Mouse (Mus musculus) naive thymus-derived CD4-positive, alpha-beta T cell, adult 2 months (primary cell): ENCODE measurements around the gene Taf8.
"Not testable (repeated sequence)": the region's sequence is repeated elsewhere in the genome, so short reads cannot be mapped to it uniquely, and the experiment has no call there.

ENCODE experiments used
- DNase-seq: peaks from one replicate; pipeline ENCODE4 v3.0.0-alpha.2; 2011; ENCODE audit warnings: low read depth

Taf8 gene

DNA sequence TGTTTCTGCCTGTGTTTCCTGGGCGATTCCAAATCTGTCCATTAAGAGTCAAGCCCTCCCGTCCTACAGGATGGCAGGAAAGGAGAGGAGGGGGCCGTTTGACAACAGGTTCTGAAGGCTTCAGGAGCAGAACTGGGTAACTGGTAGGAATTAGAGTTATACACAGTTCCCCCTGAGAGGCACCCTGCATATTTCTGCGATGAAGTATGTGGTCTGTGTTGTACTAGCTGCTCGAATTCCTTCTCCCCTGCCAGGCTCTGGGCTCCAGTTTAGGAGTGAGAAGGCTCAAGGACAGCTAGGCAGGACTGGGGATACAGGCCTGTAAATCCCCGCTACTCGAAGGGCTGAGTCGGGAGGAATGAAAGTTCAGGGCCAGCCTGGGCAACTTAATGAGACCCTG, 16.1 kb upstream of the Taf8 start:
- DNase-seq, result no peak

DNA sequence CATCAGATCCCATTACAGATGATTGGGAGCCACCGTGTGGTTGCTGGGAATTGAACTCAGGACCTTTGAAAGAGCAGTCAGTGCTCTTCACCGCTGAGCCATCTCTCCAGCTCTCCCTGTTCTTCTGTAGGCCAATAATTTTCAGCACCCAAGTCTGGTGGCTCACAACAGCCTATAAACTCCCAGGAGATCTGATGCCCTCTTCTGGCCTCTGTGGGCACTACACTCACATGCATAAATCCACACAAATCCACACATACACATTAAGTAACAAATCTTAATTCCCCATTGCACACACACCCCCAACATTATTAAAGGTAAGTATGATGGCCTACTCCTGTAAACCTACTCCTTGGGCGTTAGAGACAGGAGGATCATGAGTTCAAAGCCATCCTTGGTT, 14.1 kb upstream of the Taf8 start:
- peak; percentile 68 for DNase-seq

- peak; percentile 33 for DNase-seq
These were observed 13.2 kb upstream of the Taf8 start for GRCm38 (mm10) chr17:47515180-47515844.

DNA sequence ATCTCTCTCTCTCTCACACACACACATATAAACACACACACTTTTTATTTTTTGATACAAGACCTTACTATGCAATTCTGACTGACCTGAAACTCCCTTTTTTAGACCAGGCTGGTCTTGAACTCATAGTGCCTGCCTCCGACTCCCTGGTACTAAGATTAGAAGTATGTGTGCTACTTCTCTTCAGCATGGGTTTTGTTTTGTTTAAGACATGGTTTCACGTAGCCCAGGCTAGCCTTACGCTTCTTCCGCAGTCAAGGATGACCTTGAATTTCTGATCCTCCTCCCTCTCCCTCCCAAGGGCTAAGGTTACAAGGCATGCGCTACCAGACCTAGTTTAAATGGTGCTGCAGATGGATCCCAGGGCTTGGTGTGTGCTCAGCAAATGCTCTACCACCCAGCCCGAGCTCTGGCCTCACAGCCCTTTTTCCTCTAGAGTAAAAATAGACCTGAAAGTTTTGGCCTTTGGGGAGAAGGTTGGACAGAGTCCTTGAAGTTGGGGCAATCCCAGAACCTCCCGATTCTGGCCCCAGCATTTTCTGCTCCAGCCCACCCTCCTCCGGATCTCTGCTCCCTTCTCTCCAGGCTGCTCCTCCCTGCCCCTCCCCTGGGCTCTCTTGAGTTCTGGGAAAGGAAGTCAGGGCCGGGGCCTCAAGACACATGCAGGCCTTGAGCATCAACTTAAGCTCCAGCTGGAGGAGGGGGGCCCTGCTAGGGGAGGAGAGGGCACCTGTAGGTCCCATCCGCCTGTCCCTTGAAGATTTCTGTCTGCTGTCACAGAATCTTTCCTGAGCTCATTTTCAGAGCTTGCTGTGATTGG, 11.1 kb upstream of the Taf8 start:
- DNase-seq, result peak; percentile 42

GRCm38 (mm10) chr17:47511111-47512020, 9.3 kb upstream of the Taf8 start:
- DNase-seq, result peak; percentile 99

- DNase-seq, result peak; percentile 47
These were observed 7.1 kb upstream of the Taf8 start for GRCm38 (mm10) chr17:47509031-47509705.

DNA sequence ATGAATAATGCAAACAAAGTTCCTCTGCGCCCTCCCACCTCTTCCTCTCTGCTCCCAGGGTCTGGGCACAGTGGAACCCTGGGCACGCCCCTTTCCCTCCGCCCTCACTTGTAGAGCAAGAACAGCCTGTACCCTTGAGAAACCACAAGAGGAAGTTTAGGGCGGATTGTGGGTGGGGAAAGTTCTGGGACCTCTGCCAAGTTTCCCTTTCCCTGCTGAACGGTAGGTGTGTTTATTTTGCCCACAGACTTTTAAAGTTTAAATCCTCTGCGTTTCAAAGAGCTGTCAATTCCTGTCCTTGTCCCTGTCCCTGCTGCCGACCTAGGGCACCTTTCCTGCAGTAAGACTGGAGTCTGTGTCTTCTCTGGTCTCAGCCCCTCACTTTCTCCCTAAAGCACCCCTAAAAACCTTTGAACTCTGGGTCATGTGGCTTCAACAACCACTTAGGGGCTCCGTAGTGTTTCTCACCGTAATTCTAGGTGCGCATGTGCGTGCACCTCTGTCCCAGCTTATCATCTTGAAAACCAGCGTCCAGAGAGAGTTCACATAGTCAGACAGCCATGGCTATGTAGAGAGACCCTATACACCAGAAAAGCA, 6.0 kb upstream of the Taf8 start:
- peak; percentile 98 for DNase-seq

DNA sequence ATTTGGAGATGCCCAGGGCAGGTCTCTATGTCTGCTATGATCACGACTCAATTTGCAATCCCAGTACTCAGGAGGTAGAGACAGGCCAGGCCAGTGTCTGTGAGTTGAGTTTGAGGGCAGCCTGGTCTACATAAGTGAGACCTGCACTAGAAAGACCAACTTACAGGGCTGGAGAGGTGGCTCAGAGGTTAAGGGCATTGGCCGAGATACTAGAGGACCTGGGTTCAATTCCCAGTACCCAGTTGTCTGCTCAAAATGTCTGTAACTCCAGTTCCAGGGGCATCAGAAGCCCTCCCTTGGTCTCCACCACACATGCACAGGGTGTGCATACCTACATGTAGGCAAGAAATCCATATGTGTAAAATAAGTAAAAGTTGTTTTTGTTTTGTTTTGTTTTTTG, 5.4 kb upstream of the Taf8 start:
- DNase-seq, result no peak

- DNase-seq, result peak; percentile 43
These were observed 4.6 kb upstream of the Taf8 start for GRCm38 (mm10) chr17:47506697-47507096.

GRCm38 (mm10) chr17:47506042-47506441, 4.0 kb upstream of the Taf8 start:
- DNase-seq, result no peak

GRCm38 (mm10) chr17:47505566-47505965, 3.5 kb upstream of the Taf8 start:
- DNase-seq, result peak; percentile 28

DNA sequence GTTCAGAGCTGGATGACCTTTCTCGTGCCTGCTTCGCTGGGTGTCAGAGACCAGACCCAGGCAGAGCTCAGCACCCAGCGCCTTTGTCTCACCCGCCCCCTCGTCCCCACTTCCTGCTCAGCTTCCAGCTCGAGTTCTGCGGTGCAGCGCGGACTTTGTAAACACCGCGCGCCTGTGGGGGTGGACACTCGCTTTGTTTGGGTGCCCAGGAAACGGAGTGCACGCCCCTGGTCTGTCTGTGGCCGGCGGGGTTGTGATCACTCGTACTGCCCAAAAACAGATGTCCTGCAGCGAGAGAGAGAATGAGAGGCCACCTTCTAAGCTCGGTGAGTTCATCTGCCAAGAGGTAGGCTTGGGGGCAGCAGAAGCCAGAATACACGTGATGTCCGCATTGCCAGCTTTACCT, 2.9 kb upstream of the Taf8 start, which contains the start of gene Ccnd3:
Gene Ccnd3 (plus strand): TSS at position 111 of the 406 bp plus-strand sequence.
- peak; percentile 78 for DNase-seq

GRCm38 (mm10) chr17:47504228-47504627, 2.1 kb upstream of the Taf8 start:
- DNase-seq, result peak; percentile 57

DNA sequence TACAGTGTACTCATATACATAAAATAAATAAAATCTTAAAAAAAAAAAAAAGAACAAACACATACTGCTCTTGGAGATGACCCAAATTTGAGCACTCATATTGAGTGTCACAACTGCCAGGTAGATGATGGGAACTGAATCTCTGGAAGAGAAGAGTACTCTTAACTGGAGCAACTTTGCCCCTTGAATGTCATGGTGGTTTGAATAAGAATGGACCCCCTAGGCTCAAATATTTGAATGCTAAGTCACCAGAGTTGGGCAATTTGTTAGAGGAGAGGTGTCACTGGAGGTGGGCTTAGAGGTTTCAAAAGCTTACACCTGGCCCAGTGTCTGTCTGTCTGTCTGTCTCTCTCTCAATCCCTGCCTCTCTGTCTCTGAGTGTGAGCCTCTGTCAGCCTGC, 1.6 kb upstream of the Taf8 start:
- no peak for DNase-seq

DNA sequence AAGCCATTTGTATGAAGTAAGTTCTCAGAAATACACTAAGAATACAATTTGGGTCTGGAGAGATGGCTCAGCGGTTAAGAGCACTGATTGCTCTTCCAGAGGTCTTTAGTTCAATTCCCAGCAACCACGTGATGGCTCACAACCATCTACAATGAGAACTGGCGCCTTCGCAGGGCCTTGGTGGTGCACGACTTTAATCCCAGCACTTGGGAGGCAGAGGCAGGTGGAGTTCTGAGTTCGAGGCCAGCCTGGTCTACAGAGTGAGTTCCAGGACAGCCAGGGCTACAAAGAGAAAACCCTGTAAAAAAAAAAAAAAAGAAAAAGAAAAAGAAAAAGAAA, 584 bp upstream of the Taf8 start:
- not testable (repeated sequence) for DNase-seq

DNA sequence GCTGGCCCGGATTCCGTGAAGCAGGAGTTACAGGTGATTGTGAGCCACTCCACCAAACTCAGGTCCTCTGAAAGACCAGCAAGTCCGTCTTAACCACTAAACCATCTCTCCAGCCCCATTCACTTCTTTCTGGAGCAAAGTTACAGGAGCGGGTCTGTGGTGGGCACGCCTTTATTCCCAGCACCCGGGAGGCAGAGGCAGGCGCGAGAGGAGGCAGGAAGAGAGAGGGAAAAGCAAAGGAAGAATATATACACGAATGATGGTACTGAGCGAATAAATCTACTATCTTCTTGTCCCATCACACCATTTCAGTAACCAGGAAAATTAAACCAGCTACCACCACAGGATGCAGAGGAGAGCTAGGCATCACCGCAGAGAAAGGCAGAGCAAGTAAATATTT, 561 bp downstream of the Taf8 start:
- DNase-seq, result no peak

DNA sequence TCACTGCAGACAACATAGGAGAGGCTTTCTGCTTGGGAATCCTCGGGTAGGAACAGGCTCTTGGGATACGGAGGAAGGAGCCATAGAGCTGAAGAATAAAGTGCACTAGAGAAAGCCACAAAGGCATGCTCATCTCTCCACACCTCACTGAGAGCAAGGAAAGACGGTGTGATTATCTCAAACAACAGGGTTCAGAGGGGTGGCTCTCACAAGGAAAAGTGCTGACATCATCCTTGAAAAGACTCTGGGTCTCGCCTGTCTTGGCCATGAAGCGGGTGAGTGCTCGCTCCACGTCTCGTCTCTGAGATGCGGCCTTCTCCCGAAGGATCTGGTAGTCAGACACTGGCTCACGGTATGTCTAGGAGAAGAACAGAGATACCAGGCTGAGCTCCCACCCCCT, 8.0 kb downstream of the Taf8 start:
- no peak for DNase-seq

DNA sequence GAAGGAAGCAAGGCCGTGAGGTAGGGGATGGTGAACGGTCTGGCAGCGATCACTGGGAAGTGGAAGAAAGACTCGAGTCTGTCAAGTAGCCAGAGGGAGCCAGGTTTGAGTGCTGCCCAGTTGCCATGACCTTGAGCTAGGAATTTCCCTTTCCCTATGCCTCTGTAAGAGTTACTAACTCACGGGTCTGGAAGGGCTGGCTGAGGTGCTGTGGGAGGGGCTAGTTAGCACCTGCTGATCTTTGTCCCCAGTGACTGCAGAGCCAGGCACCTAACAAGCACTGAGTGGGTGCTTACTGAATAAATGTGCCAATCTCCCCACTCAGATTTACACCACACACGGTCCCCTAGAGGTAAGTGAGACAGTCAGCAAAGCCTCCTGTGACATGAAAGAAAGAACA, 8.4 kb downstream of the Taf8 start:
- DNase-seq, result no peak

DNA sequence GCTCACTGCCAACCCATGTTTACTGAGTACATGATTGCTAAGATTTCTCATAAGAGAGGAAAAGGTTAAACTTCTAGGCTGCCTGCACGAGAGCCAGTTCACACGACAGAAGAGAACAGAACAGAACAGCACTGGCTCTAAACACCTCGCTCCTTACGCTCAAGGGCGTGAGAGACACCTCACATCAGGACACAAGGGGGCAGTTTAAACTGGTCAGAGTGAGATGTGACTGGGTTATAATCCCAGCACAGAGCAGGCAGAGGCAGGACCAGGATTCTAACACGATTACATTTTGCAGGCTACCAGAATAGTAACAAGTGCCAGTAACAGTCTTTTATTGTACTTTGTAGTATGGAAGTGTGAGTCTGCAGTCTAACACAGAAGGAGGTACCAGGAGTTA, 9.4 kb downstream of the Taf8 start:
- no peak for DNase-seq

DNA sequence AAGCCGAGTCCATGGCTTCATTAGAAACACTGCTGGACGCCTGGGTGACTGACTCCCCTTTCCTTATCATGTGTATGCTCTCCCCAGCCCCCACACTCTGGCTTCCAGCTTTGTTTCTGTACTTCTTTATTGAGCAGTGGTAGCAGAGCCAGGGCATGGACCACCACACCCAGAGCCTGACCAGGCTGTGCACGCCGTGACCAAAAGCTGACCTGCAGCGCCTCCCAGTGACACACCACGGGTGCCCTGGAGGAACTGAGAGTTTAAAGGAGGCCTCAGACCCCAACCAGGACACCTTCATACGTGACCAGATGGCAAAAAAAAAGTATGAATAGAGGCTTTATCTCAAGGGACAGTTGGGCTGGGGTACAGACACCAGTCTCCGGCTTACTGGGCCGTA, 11.3 kb downstream of the Taf8 start:
- no peak for DNase-seq

DNA sequence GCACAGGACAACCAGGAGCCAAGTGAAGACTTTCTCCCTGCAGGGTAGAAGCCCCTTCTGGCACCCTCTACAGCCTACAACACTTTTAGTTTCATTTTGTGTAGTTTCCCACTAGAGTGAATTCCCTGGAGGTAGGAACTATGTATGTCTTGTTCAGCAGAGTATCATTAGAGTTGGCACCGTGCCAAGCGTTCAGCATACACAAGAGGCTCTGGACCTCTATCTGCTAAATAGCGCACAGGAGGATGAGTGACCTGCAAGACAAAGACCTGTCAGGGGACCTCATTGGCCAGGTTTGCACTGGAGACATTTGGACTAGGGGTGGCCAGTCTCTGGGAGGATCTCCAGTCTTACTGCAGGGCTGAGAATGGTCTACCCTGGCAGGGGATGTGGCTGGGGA, 16.3 kb downstream of the Taf8 start:
- no peak for DNase-seq

DNA sequence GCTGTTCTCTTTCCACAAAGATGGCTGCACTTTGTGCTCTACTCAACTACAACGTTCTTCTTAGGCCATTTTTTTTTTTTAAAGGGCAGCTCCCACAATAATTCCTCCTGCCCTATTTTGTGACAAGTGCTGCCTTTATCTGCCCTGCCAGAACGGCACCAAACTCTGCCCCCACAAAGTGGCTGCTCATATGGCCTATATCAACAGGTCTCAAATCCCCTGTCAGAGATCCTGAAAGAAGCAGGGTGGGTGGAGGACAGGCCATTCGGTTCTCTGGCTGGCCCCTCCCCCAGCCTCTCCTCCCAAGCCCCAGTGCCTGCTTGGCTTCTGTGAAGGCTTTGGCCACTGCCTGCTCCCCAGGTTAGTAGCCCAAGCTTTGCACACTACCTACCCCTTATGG, 17.1 kb downstream of the Taf8 start:
- DNase-seq, result no peak
